Mouse (Mus musculus) limb, embryonic 15.5 days (tissue): ENCODE results near the gene Gm15557. TPM values are rescaled to one million over a fixed set of nuclear protein-coding genes. Genes with fewer than 3 reads are reported as not detected.
"Not testable (repeated sequence)": the region's sequence is repeated elsewhere in the genome, so short reads cannot be mapped to it uniquely, and the experiment has no call there.

Source experiments
- ATAC-seq: fragments of 200-750 bp; cut with Nextera tagmentation; 2 replicates; pipeline ENCODE4 v1.8.0; 2017; ENCODE audit warnings: low read depth, moderate TSS enrichment; ENCODE audit not compliant: insufficient number of reproducible peaks, low FRiP score, low TSS enrichment
- H3K27ac ChIP-seq: fragments of 300-500 bp; sonication (generic); 2 replicates; pipeline ENCODE4 v1.5.1; 2015; ENCODE audit warnings: moderate library complexity, mild to moderate bottlenecking, inconsistent platforms
- H3K27me3 ChIP-seq: fragments of 300-500 bp; sonication (generic); 2 replicates; pipeline ENCODE4 v1.6.1; 2015; ENCODE audit warnings: inconsistent platforms
- H3K36me3 ChIP-seq: fragments of 300-500 bp; sonication (generic); 2 replicates; pipeline ENCODE4 v1.6.1; 2015; ENCODE audit warnings: inconsistent platforms
- H3K4me1 ChIP-seq: fragments of 300-500 bp; sonication (generic); 2 replicates; pipeline ENCODE4 v1.6.1; 2015; ENCODE audit warnings: inconsistent platforms
- H3K4me2 ChIP-seq: fragments of 300-500 bp; sonication (generic); 2 replicates; pipeline ENCODE4 v1.6.1; 2015; ENCODE audit warnings: mild to moderate bottlenecking, inconsistent platforms
- H3K4me3 ChIP-seq: fragments of 300-500 bp; sonication (generic); 2 replicates; pipeline ENCODE4 v1.5.1; 2015; ENCODE audit warnings: mild to moderate bottlenecking, inconsistent platforms
- H3K9ac ChIP-seq: fragments of 300-500 bp; sonication (generic); 2 replicates; pipeline ENCODE4 v1.6.1; 2015; ENCODE audit warnings: inconsistent platforms
- H3K9me3 ChIP-seq: fragments of 300-500 bp; sonication (generic); 2 replicates; pipeline ENCODE4 v1.6.1; 2016; ENCODE audit warnings: inconsistent platforms
- WGBS: fragments of 180-500 bp; shearing (Covaris S2); methylation state at CpG from one replicate; pipeline ENCODE4 v1.1.7; 2015; 5-methylcytosine and 5-hydroxymethylcytosine counted together
- polyA plus RNA-seq: library from polyadenylated mRNA; unstranded; fragments of >200 nt; fragmentation: Nextera tagmentation; extraction: Ambion mirVana; gene quantifications from 2 replicates; pipeline ENCODE4 v1.2.1, GENCODE M21; 2015

The Gm15557 gene
- polyA plus RNA-seq = 0.13 and 0.21 TPM in 2 replicates

DNA sequence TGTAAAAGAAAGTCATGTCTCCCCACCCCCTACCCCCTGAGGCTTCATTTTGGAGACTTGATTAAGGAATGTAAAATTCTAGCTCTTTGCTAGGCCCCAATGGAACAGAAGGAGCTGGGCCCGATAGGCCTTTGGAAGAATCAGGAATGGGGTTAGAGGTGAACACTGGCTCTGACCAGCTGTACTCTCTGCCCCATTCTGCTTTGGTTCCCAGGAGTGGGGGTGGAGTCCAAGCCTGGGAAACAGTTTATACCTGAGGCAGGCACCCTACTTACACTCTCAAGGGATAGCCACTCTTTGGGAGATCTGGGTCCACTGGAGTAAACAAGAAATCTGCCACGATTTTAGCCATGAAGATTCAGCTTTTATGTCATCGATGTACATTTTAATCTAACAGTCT is at the start of gene Gm15557:
TSS of gene Gm15557 (plus strand) at position 48 of the 400 bp plus-strand sequence.
- peak within 1 kb of the TSS; percentile 36; the same call in 1 of the 2 replicates for H3K4me3 ChIP-seq
- H3K9ac ChIP-seq = peak within 1 kb of the TSS; percentile 7; the same call in 1 of the 2 replicates
- H3K4me1 ChIP-seq = peaks cover 41% of the 10 kb centered on the region
- H3K9me3 ChIP-seq = no peaks in the 10 kb centered on the region
- WGBS = 92% methylated on average over 3 of the region's 3 CpGs
- no peak within 1 kb of the TSS for H3K4me2 ChIP-seq
- H3K27me3 ChIP-seq = no peaks in the 10 kb centered on the region
- 0 out of 2 replicates have a peak within 1 kb of the TSS, but pooled peaks have one; percentile 11 for H3K27ac ChIP-seq
- ATAC-seq = no peak
- H3K36me3 ChIP-seq = no peaks in the 10 kb centered on the region

DNA sequence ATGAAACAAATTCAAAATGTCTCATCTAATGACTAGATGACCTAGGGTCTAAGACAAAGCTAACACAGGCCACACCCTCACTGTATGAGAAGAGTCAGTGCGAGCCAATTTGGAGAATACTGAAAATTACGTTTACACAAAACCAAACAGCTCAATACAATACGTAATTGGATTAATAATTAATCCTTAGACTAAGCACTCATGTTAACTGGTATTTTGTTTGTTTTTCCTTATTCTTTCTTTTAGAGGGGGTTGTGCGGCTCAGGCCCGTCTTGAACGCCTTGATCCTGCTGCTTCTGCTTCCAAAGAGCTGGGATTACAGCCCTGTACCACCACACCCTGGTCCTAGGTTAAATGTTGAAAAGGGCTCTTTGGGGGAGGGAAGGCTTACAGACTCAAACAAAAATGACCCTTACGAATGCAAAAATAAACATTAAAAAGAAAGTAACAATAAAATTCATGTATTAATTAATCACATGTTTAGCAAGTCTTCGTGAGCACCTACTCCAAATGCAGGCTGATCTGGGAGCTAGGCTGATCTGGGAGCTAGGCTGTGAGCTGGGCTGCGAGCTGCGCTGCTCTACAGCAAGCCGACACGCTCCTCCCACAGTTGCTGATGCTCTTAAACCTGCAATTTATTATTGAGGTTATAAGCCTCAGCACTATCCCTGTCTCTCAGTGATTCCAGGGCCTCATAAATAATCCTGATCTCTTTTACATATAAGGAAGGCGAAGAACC is 46.1 kb upstream of the Gm15557 start:
- Histone ChIP-seq H3K4me1 (no peaks in the 10 kb centered on the region), H3K4me3 (no peak overlapping the region), H3K27me3 (no peaks in the 10 kb centered on the region), H3K9me3 (no peaks in the 10 kb centered on the region), H3K4me2 (no peak overlapping the region), H3K9ac (no peak overlapping the region), H3K27ac (no peak overlapping the region), H3K36me3 (peaks cover 48% of the 10 kb centered on the region)
- ATAC-seq = no peak
- 89% methylated on average over 13 of the region's 13 CpGs for WGBS

DNA sequence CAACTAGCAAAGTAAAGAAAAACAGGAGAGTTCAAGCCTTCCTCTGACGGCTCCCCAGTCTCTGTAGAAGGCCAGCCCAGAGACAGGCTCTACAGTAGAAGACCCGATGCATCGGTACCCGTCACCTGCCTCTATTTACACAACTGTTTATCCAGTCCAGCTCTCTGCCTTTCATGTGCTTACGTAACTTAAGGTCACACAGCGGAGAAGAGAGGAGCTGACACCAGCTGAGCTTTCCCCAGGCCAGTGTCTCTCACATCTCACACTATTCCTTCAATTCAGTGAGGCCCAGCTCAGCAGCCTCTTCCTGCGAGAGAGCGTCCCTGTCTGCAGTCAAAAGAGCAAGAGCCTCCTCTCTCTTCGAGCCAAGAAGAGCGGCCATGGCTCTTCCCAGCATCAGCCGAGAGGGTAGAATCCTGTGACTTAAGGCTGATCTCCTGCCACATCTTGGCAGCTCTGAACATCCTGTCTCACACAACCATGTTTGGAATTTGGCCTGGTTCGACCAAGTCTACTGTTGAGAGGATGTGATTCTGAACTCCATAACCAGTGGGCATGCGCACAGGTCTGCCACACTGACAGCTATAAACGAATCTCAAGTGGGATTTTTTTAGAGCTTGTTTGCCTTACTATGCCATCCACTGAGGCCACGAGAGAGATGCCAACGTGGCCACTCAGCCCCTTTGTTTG is 45.3 kb upstream of the Gm15557 start:
- no peaks in the 10 kb centered on the region for H3K4me1 ChIP-seq
- H3K4me3 ChIP-seq = no peak overlapping the region
- H3K27me3 ChIP-seq = no peaks in the 10 kb centered on the region
- no peak overlapping the region for H3K9ac ChIP-seq
- ATAC-seq = no peak
- H3K27ac ChIP-seq = no peak overlapping the region
- H3K9me3 ChIP-seq = no peaks in the 10 kb centered on the region
- 87% methylated on average over 16 of the region's 16 CpGs for WGBS
- peaks cover 47% of the 10 kb centered on the region for H3K36me3 ChIP-seq
- H3K4me2 ChIP-seq = no peak overlapping the region

DNA sequence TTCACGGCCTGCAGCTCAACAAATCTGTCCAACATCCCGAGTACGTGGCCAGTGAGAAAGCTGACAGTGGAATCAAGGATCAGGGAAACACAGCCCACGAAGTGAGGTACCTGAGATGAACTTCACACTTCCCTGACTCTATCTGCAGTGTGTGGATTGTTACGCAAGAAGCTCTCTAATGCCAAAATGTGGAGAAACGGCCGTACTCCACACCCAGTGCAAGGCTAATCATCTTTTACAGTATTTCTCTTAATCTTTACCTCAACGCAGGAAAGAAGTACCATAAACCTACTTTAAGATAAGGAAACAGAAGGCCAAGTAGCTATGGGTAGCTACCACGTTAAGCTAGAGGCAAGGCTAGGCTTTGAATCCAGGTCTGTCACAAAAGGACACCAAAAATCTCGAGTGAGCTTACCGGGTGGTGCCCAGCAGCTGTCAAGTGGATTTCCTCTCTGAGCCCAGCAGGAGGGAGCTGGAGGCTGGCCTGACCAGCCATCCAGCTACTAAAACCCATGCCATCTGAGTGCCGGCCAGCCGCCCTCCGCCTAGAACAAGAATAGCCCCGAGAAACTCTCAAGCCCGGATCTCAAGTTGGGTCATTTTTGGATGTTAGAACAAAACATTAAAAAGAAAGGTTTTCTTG is 37.4 kb upstream of the Gm15557 start:
- Histone ChIP-seq H3K36me3 (peaks cover 34% of the 10 kb centered on the region), H3K9ac (no peak overlapping the region)

DNA sequence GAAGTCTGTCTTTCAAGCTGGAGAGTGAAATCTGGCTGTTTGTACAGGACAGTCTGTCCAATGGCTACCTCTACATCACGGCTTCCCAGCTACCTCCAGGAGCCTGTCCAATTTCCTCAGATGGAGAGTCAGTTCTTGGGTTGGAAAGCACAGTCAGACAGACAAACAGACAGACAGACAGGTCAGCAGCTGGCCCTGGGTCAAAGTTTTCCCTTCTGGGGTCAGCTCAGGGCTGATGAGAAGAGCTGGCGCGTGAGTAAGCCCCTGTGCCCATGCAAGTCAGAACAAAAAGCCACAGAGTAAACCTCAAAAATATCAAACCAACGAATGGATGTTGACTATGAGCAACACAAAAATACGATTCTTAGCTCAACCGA is 36.9 kb upstream of the Gm15557 start:
- Histone ChIP-seq H3K4me2 (no peak overlapping the region), H3K4me1 (no peaks in the 10 kb centered on the region; the same call in 1 of the 2 replicates), H3K27me3 (no peaks in the 10 kb centered on the region), H3K9me3 (no peaks in the 10 kb centered on the region), H3K9ac (no peak overlapping the region), H3K27ac (no peak overlapping the region), H3K4me3 (no peak overlapping the region), H3K36me3 (peaks cover 35% of the 10 kb centered on the region)
- ATAC-seq = no peak
- WGBS = 87% methylated on average over 6 of the region's 6 CpGs

More for the DNA sequence above, 37.4 kb upstream of the Gm15557 start:
- 71% methylated on average over 16 of the region's 16 CpGs for WGBS
- Histone ChIP-seq H3K4me2 (no peak overlapping the region), H3K4me1 (no peaks in the 10 kb centered on the region; the same call in 1 of the 2 replicates), H3K27me3 (no peaks in the 10 kb centered on the region), H3K9me3 (no peaks in the 10 kb centered on the region), H3K27ac (no peak overlapping the region), H3K4me3 (no peak overlapping the region)
- ATAC-seq = no peak

DNA sequence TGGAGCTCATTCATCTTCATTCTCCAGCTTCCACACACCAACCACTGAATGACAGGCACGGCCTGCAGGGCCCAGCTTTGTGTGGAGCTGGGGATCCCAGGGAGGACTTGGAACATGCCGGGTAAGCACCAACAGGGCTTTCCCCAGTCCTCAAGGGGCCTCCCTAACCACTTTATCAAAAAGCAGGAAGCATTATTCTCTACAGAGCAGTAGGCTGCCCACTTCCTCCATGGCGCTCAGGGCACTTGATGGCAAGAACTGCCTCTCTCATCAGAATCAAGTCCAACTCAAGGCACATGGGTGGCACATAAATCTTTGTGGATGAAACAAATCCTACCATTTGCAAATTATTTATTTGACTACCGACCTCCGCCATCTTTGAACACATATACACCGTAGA is 25.8 kb upstream of the Gm15557 start:
- Histone ChIP-seq H3K9me3 (no peaks in the 10 kb centered on the region), H3K27ac (no peak overlapping the region), H3K9ac (no peak overlapping the region), H3K4me1 (peaks cover 8% of the 10 kb centered on the region; the same call in 1 of the 2 replicates), H3K36me3 (peaks cover 56% of the 10 kb centered on the region), H3K27me3 (no peaks in the 10 kb centered on the region), H3K4me3 (no peak overlapping the region), H3K4me2 (no peak overlapping the region)
- ATAC-seq = no peak
- 87% methylated on average over 6 of the region's 6 CpGs for WGBS

DNA sequence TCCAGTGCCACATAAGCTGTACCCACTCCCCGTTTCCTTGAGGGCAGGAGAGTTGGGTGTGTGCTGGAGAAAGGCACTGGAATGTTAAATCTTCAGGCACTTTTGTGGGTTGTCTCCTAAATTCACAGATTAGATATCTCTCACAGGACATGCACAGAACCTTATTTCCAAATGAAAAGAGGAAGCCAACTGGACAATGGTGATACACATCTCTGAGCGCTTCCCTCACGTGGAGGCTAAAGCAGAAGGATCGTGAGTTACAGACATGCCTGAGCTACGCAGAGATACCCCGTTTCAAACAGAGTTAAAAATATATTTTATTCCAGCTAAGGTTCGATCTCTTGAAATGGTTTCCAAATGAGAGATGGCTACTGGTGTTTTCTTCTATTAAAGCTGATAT is 17.4 kb upstream of the Gm15557 start:
- WGBS = 94% methylated on average over 7 of the region's 7 CpGs
- Histone ChIP-seq H3K4me2 (no peak overlapping the region), H3K27ac (no peak overlapping the region), H3K27me3 (no peaks in the 10 kb centered on the region), H3K4me3 (no peak overlapping the region), H3K9ac (no peak overlapping the region), H3K4me1 (no peaks in the 10 kb centered on the region), H3K9me3 (no peaks in the 10 kb centered on the region), H3K36me3 (peaks cover 22% of the 10 kb centered on the region)
- no peak for ATAC-seq

DNA sequence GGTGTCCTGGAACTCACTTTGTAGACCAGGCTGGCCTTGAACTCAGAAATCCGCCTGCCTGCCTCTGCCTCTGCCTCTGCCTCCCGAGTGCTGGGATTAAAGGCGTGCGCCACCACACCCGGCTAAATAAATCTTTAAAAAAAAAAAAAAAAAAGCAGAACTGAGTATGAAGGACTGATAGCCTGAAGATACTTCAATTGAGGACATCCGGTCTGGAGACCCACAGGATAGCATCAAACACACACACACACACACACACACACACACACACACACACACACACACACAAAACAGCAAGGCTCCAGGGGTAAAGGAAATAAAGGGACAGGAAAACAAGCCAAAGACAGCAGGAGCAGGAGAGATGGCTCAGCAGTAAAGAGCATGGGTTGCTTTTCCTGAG is 15.3 kb upstream of the Gm15557 start:
- H3K4me2 ChIP-seq, H3K27me3 ChIP-seq, H3K4me1 ChIP-seq, H3K9ac ChIP-seq, H3K9me3 ChIP-seq, H3K27ac ChIP-seq, H3K4me3 ChIP-seq, ATAC-seq: not testable (repeated sequence)
- WGBS = 95% methylated on average over 6 of the region's 6 CpGs
- H3K36me3 ChIP-seq = peaks cover 12% of the 10 kb centered on the region

DNA sequence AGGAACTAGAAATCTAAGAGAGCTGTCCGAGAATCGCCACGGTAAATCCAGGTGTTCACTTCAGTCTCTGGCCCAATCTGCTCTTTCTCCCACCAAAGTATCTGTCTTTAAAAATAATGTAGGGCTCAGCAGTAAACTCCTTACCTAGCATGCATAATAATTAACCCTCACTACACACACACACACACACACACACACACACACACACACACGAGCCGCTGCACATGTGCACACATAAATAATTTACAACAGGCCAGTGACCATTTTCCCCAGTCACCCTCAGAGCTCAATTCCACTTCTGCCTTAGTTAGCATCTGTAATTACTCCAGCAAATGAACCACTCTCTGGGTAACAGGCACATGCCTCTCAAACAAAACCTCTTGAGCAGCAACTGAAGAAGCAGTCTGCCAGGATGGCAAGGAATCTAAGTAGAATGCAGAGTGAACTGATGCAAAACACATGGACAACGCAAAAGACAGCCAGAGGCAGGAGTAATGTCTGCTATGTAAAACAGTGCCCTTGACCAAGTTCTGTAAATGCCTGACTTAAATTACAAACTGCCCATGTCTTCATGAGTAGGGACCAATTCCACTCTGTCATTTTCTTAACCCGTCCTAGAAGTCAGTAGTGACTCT is 11.7 kb upstream of the Gm15557 start:
- Histone ChIP-seq H3K9ac (no peak overlapping the region), H3K27ac (no peak overlapping the region)

DNA sequence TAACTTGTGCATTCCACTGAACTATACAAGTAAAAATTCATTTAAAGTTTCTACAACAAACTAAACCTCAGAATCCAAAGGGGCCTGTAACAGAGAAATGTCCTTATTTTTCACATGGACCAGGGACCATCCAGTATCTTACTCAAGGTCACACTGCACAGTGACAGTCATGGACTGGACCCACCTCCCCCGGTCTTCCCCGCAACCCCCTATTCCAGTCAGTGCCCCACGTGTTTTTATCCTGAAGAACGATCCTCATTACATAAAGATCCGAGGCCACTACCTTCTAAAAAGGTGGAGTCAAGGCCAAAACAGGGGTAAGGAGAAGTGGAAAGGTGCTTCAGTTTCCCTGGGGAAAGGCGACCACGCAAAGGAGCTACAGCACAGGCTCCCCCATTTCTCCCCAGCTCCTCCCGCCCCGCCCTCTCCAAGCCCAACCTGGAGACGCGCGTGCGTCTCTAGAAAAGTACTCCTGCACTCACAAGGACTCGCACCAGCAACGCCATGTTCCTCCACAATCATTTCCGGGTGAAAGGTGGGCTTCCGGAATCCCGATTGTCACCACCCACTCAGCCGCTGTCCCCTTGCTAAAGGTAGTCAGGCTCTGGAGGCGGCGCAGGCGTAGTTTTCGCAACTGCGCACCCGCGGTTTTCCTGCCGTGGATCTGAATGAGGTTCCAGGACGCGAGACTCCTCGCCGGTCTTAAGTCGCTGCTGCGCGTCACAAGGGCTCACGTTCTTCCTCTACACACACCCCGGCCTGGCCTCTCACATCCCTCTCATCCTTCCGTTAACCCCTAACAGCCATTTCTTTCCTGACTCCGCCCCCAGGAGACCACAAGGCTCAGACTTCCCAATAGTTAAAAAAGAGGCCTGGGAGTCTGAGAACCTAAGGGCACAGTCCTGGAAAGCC is 10.7 kb upstream of the Gm15557 start, which contains the start of gene Uqcc1:
TSS of gene Uqcc1 (minus strand) at position 780 of the 912 bp plus-strand sequence.
- Histone ChIP-seq H3K4me1 (peaks cover 14% of the 10 kb centered on the region), H3K36me3 (no peaks in the 10 kb centered on the region), H3K9ac (peak within 1 kb of the TSS; percentile 41), H3K27ac (peak within 1 kb of the TSS; percentile 93), H3K4me3 (peak within 1 kb of the TSS; percentile 57), H3K27me3 (no peaks in the 10 kb centered on the region), H3K4me2 (peak within 1 kb of the TSS; percentile 42), H3K9me3 (no peaks in the 10 kb centered on the region)
- WGBS = under 1% methylated on average over 38 of the region's 38 CpGs
- peak; percentile 88 for ATAC-seq

More for the DNA sequence above, 11.7 kb upstream of the Gm15557 start:
- peak overlapping the region; percentile 42 for H3K4me2 ChIP-seq
- H3K36me3 ChIP-seq = peaks cover 3% of the 10 kb centered on the region; the same call in 1 of the 2 replicates
- WGBS = 42% methylated on average over 7 of the region's 7 CpGs
- H3K9me3 ChIP-seq = no peaks in the 10 kb centered on the region
- peak overlapping the region; percentile 57 for H3K4me3 ChIP-seq
- ATAC-seq = no peak
- H3K4me1 ChIP-seq = peaks cover 14% of the 10 kb centered on the region
- no peaks in the 10 kb centered on the region for H3K27me3 ChIP-seq
